Mouse (Mus musculus): ENCODE measurements around the gene Slc16a9. TPM values are rescaled to one million over a fixed set of nuclear protein-coding genes. Genes with fewer than 3 reads are reported as not detected.

The Slc16a9 gene
- polyA plus RNA-seq, 1 experiment from 2014 or later: 5.7 TPM

DNA sequence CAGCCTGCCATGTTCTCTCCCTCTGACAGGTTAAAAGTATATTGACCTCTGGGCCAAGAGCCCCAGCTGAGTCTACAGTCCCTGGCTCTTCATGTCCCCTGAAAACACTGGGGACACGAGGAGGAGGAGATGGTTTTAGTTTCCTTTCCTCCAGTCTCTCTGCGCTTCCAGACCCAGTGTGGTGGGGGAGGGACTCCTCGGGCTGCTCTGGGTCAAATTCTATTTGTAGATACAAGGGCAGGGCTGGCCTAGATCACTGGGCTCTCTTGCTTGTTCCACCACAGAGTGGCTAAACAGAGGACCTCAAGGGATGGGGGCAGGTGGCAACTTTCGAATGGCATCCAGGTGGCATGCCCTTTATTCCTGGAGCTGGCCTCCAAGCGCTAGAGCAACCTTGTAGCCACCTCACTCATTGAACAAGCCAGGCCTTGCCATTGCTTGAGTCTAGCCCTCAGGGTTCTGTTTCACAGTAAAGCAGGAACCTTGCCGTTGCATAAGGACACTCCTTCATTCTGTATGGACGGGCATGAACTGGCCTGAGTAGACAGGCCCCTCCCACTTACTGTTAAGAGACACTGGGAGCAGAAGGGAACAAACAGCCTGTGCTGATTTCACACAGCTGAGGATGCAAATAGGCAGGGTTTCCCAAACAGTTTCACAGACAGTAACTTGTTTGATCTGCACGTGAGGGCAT lies 2.0 kb upstream of the Slc16a9 start:
- H3K4me1 ChIP-seq (replicated peaks; ENCODE audit: control insufficient read depth, insufficient read depth, low read length): peaks cover 12% of the 10 kb centered on the region; the same call in 1 of the 2 replicates
- H3K9ac ChIP-seq (ENCODE audit: low read length): no peak overlapping the region
- no peaks in the 10 kb centered on the region for H3K36me3 ChIP-seq (ENCODE audit: control insufficient read depth, insufficient read depth, low read length)
- H3K4me2 ChIP-seq (ENCODE audit: low read depth, low read length): no peak overlapping the region
- no peaks in the 10 kb centered on the region for H3K9me3 ChIP-seq (ENCODE audit: control insufficient read depth, low read length)
- peaks cover 2% of the 10 kb centered on the region; the same call in 1 of the 2 replicates for H3K27me3 ChIP-seq (ENCODE audit: control insufficient read depth, insufficient read depth, low read depth, low read length)
- ATAC-seq (ENCODE audit: low read depth): no peak
- 49% methylated on average over 8 of the region's 8 CpGs for WGBS
- no peak overlapping the region for H3K27ac ChIP-seq (ENCODE audit: low read length)
- no peak overlapping the region for H3K4me3 ChIP-seq (ENCODE audit: low read length)

GRCm38 (mm10) chr10:70245559-70245945 lies 652 bp downstream of the Slc16a9 start:
- ATAC-seq (ENCODE audit: low read depth): no peak
- Histone ChIP-seq H3K4me3 (ENCODE audit: low read length) (peak overlapping the region; percentile 71), H3K9ac (ENCODE audit: low read length) (peak overlapping the region; percentile 77), H3K9me3 (ENCODE audit: control insufficient read depth, low read length) (no peaks in the 10 kb centered on the region), H3K27me3 (ENCODE audit: control insufficient read depth, insufficient read depth, low read depth, low read length) (peaks cover 2% of the 10 kb centered on the region; the same call in 1 of the 2 replicates), H3K4me1 (replicated peaks; ENCODE audit: control insufficient read depth, insufficient read depth, low read length) (peaks cover 12% of the 10 kb centered on the region; the same call in 1 of the 2 replicates), H3K4me2 (ENCODE audit: low read depth, low read length) (peak overlapping the region; percentile 70), H3K27ac (ENCODE audit: low read length) (no peak overlapping the region), H3K36me3 (ENCODE audit: control insufficient read depth, insufficient read depth, low read length) (no peaks in the 10 kb centered on the region)
- under 1% methylated on average over 16 of the region's 16 CpGs for WGBS

DNA sequence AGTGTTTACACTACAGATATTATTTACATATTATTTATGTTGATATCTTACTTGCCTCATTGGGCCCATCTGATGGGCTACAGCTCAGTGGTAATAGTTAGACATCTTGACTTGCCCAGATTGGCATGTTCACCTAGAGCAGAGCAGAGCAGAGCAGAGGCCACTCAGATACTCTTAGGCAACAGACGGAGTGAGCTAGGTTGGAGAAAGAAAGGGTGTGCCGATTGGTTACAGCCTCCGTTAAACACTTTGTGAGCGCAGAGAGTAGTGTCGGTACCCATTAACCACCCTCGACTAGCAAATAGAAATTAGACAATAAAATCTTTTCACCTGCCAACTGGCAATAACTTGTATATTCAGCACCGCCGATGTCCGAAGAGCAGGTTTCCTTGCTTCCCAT lies 1.2 kb downstream of the Slc16a9 start:
- peaks cover 2% of the 10 kb centered on the region; the same call in 1 of the 2 replicates for H3K27me3 ChIP-seq (ENCODE audit: control insufficient read depth, insufficient read depth, low read depth, low read length)
- WGBS: 29% methylated on average over 9 of the region's 9 CpGs
- H3K4me1 ChIP-seq (replicated peaks; ENCODE audit: control insufficient read depth, insufficient read depth, low read length): peaks cover 12% of the 10 kb centered on the region; the same call in 1 of the 2 replicates
- H3K4me3 ChIP-seq (ENCODE audit: low read length): peak overlapping the region; percentile 71
- H3K9me3 ChIP-seq (ENCODE audit: control insufficient read depth, low read length): no peaks in the 10 kb centered on the region
- H3K36me3 ChIP-seq (ENCODE audit: control insufficient read depth, insufficient read depth, low read length): no peaks in the 10 kb centered on the region
- H3K27ac ChIP-seq (ENCODE audit: low read length): no peak overlapping the region
- H3K4me2 ChIP-seq (ENCODE audit: low read depth, low read length): peak overlapping the region; percentile 70
- no peak for ATAC-seq (ENCODE audit: low read depth)
- peak overlapping the region; percentile 77 for H3K9ac ChIP-seq (ENCODE audit: low read length)

DNA sequence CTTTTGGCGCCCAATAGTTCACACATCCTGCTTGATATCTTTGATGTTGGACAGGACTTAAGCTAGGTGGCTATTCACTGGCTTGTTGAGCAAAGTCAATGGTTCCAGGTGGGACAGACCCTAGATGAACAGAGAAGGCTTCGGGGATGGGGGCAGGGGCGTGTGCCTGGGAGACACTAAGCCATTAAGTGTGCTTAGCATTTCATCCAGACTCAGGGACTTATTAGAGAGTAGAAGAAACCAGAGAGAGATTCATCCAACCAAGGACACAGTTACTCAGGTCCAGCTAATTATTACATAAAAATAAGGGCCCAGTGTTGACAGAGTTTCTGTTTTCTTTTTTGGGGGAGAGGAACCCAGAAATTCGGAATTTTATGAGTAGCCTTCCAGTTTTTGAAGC lies 5.5 kb downstream of the Slc16a9 start:
- Histone ChIP-seq H3K4me1 (replicated peaks; ENCODE audit: control insufficient read depth, insufficient read depth, low read length) (peaks cover 5% of the 10 kb centered on the region; the same call in 1 of the 2 replicates), H3K36me3 (ENCODE audit: control insufficient read depth, insufficient read depth, low read length) (no peaks in the 10 kb centered on the region), H3K9ac (ENCODE audit: low read length) (no peak overlapping the region), H3K9me3 (ENCODE audit: control insufficient read depth, low read length) (no peaks in the 10 kb centered on the region), H3K4me2 (ENCODE audit: low read depth, low read length) (no peak overlapping the region), H3K27me3 (ENCODE audit: control insufficient read depth, insufficient read depth, low read depth, low read length) (no peaks in the 10 kb centered on the region), H3K27ac (ENCODE audit: low read length) (no peak overlapping the region), H3K4me3 (ENCODE audit: low read length) (no peak overlapping the region)
- ATAC-seq (ENCODE audit: low read depth): no peak
- 84% methylated on average over 4 of the region's 4 CpGs for WGBS

GRCm38 (mm10) chr10:70250766-70251165 lies 5.9 kb downstream of the Slc16a9 start:
- H3K4me1 ChIP-seq (replicated peaks; ENCODE audit: control insufficient read depth, insufficient read depth, low read length): peaks cover 3% of the 10 kb centered on the region; the same call in 1 of the 2 replicates
- no peak for ATAC-seq (ENCODE audit: low read depth)
- H3K9me3 ChIP-seq (ENCODE audit: control insufficient read depth, low read length): no peaks in the 10 kb centered on the region
- H3K9ac ChIP-seq (ENCODE audit: low read length): no peak overlapping the region
- H3K36me3 ChIP-seq (ENCODE audit: control insufficient read depth, insufficient read depth, low read length): no peaks in the 10 kb centered on the region
- H3K27me3 ChIP-seq (ENCODE audit: control insufficient read depth, insufficient read depth, low read depth, low read length): no peaks in the 10 kb centered on the region
- H3K4me2 ChIP-seq (ENCODE audit: low read depth, low read length): no peak overlapping the region
- no peak overlapping the region for H3K4me3 ChIP-seq (ENCODE audit: low read length)
- 79% methylated on average over 6 of the region's 6 CpGs for WGBS
- H3K27ac ChIP-seq (ENCODE audit: low read length): no peak overlapping the region

GRCm38 (mm10) chr10:70254666-70255065 lies 9.8 kb downstream of the Slc16a9 start:
- WGBS: 75% methylated on average over 4 of the region's 4 CpGs
- Histone ChIP-seq H3K9ac (ENCODE audit: low read length) (no peak overlapping the region), H3K27ac (ENCODE audit: low read length) (no peak overlapping the region), H3K27me3 (ENCODE audit: control insufficient read depth, insufficient read depth, low read depth, low read length) (no peaks in the 10 kb centered on the region), H3K4me3 (ENCODE audit: low read length) (no peak overlapping the region), H3K4me1 (replicated peaks; ENCODE audit: control insufficient read depth, insufficient read depth, low read length) (no peaks in the 10 kb centered on the region), H3K36me3 (ENCODE audit: control insufficient read depth, insufficient read depth, low read length) (no peaks in the 10 kb centered on the region), H3K4me2 (ENCODE audit: low read depth, low read length) (no peak overlapping the region), H3K9me3 (ENCODE audit: control insufficient read depth, low read length) (no peaks in the 10 kb centered on the region)
- ATAC-seq (ENCODE audit: low read depth): no peak

DNA sequence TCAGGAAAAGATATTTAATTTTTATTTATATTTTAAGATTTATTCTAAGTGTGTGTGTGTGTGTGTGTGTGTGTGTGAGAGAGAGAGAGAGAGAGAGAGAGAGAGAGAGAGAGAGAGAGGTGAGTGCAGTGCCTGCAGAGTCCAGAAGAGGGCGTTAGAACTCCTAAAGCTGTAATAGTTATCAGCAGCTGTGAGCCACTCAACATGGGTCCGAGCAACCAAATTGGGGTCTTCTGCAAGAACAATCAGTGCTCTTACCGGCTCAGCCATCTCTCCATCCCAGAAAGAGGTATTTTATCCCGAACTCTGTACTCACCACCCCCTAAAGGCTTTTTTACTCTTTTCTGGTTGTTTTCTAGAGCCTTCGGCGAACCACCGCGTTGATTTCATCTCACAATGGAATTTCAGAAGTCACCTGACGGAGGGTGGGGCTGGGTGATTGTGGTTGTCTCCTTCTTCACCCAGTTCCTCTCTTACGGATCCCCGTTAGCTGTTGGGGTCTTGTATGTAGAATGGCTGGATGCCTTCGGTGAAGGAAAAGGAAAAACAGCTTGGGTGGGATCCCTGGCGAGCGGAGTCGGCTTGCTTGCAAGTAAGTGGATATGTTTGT lies 10.8 kb downstream of the Slc16a9 start:
- WGBS: 87% methylated on average over 15 of the region's 15 CpGs
- no peaks in the 10 kb centered on the region for H3K4me1 ChIP-seq (replicated peaks; ENCODE audit: control insufficient read depth, insufficient read depth, low read length)
- ATAC-seq (ENCODE audit: low read depth): no peak
- no peaks in the 10 kb centered on the region for H3K9me3 ChIP-seq (ENCODE audit: control insufficient read depth, low read length)
- no peak overlapping the region for H3K9ac ChIP-seq (ENCODE audit: low read length)
- no peak overlapping the region for H3K27ac ChIP-seq (ENCODE audit: low read length)
- H3K4me2 ChIP-seq (ENCODE audit: low read depth, low read length): no peak overlapping the region
- no peaks in the 10 kb centered on the region for H3K36me3 ChIP-seq (ENCODE audit: control insufficient read depth, insufficient read depth, low read length)
- H3K27me3 ChIP-seq (ENCODE audit: control insufficient read depth, insufficient read depth, low read depth, low read length): no peaks in the 10 kb centered on the region
- H3K4me3 ChIP-seq (ENCODE audit: low read length): no peak overlapping the region

DNA sequence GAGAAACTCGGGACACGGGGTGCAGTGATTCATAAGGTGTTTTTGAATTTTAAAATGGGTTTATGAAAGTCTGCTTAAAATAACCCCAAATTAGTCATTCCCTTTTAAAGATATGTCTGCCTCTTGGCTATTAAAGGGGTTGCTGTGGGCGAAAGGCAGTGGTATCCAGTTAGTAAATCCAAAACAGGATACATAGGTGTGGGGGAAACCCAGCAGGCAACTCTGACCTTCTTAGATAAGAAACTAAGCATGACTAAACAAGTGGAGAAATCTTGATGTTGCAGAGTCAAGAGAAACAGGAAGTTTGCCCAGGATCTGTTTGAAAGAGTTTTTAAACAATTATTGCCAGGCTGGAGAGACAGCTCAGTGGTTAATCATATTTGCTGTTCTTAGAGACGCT lies 12.1 kb downstream of the Slc16a9 start:
- Histone ChIP-seq H3K4me2 (ENCODE audit: low read depth, low read length) (no peak overlapping the region), H3K27ac (ENCODE audit: low read length) (no peak overlapping the region), H3K9me3 (ENCODE audit: control insufficient read depth, low read length) (no peaks in the 10 kb centered on the region), H3K27me3 (ENCODE audit: control insufficient read depth, insufficient read depth, low read depth, low read length) (no peaks in the 10 kb centered on the region), H3K36me3 (ENCODE audit: control insufficient read depth, insufficient read depth, low read length) (no peaks in the 10 kb centered on the region), H3K4me3 (ENCODE audit: low read length) (no peak overlapping the region), H3K4me1 (replicated peaks; ENCODE audit: control insufficient read depth, insufficient read depth, low read length) (no peaks in the 10 kb centered on the region), H3K9ac (ENCODE audit: low read length) (no peak overlapping the region)
- no peak for ATAC-seq (ENCODE audit: low read depth)
- WGBS: 55% methylated on average over 4 of the region's 4 CpGs

GRCm38 (mm10) chr10:70260904-70261303 lies 16.0 kb downstream of the Slc16a9 start:
- WGBS: 80% methylated on average over 4 of the region's 4 CpGs

More at GRCm38 (mm10) chr10:70260904-70261303, 16.0 kb downstream of the Slc16a9 start:
- no peak for ATAC-seq (ENCODE audit: low read depth)
- H3K4me2 ChIP-seq (ENCODE audit: low read depth, low read length): no peak overlapping the region
- no peaks in the 10 kb centered on the region for H3K9me3 ChIP-seq (ENCODE audit: control insufficient read depth, low read length)
- H3K36me3 ChIP-seq (ENCODE audit: control insufficient read depth, insufficient read depth, low read length): no peaks in the 10 kb centered on the region
- H3K4me3 ChIP-seq (ENCODE audit: low read length): no peak overlapping the region
- H3K4me1 ChIP-seq (replicated peaks; ENCODE audit: control insufficient read depth, insufficient read depth, low read length): peaks cover 8% of the 10 kb centered on the region
- no peak overlapping the region for H3K9ac ChIP-seq (ENCODE audit: low read length)
- H3K27me3 ChIP-seq (ENCODE audit: control insufficient read depth, insufficient read depth, low read depth, low read length): no peaks in the 10 kb centered on the region
- no peak overlapping the region for H3K27ac ChIP-seq (ENCODE audit: low read length)

Measured in lung, embryonic 16.5 days (tissue).